Mouse (Mus musculus): Measurements from ENCODE around the gene Olfr1509. TPM values are rescaled to one million over a fixed set of nuclear protein-coding genes. Genes with fewer than 3 reads are reported as not detected.
"Not testable (repeated sequence)": the region's sequence is repeated elsewhere in the genome, so short reads cannot be mapped to it uniquely, and the experiment has no call there.

The Olfr1509 gene
- polyA plus RNA-seq (2012; rRNA removed) = not detected in 2 replicates

- DNase-seq (ENCODE audit: low read depth) = no peak
Observed at GRCm38 (mm10) chr14:52442690-52443089, at the start of gene Olfr1509. Gene Olfr1509, plus strand, starts transcription at chr14:52442990.

- no peak for DNase-seq (ENCODE audit: low read depth)
Observed at GRCm38 (mm10) chr14:52397279-52397678, 45.5 kb upstream of the Olfr1509 start, which contains the start of gene Olfr1511. Gene Olfr1511, minus strand, starts transcription at chr14:52397379.

DNA sequence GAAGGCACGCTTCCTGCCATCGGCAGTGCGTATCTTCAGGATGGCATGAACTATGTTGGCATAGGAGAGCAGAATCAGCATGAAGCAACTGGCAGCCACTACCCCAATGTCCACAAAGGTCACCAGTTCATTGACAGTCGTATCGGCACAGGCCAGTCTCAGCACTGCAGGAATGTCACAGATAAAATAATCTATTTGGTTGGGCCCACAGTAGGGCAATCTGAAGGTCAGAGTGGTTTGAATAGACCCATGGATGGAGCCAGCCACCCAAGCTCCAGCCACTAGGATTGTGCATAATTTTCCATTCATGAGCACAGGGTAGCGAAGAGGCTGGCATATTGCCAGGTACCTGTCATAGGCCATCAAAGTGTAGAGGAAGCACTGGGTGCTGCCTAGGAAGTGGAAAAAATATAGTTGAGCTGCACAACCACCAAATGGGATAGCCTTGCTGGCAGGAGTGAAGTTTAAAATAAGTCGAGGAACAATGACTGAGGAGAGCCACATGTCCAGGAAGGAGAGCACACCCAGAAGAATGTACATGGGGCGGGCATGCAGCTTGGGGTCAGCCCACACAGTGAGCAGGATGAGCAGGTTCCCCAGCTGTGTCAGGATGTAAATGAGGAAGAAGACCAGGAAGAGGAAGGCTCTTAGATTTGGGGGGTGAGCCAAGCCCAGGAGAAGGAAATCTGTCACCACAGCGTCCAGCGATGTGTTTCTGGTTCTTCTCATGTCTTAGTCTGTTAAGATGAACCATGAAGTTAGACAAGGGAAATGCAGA, 32.5 kb upstream of the Olfr1509 start:
- DNase-seq (ENCODE audit: low read depth) = not testable (repeated sequence)

- DNase-seq (ENCODE audit: low read depth) = no peak
Observed at GRCm38 (mm10) chr14:52414273-52414672, 28.5 kb upstream of the Olfr1509 start, which contains the start of gene Olfr1510. Gene Olfr1510, minus strand, starts transcription at chr14:52414373.

DNA sequence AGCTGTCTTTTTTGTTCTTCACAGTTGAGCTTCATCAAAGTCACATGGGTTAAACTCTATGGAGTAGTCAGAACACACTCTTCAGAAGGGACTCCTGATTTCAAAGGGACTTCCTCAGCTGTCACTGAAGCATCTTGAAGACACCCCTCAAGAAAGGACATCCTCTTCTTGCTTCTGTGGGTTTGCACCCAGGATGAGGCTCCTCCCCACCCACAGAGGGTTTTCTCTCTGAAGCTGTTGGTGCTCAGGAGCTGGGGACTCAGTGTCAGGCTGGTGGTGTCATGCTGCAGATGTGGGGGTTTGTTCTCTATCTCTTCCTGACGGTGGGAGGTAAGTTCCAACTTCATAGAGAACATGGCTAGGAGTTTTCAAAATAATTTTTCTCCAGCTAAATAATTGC, 15.1 kb upstream of the Olfr1509 start:
- DNase-seq (ENCODE audit: low read depth) = no peak

DNA sequence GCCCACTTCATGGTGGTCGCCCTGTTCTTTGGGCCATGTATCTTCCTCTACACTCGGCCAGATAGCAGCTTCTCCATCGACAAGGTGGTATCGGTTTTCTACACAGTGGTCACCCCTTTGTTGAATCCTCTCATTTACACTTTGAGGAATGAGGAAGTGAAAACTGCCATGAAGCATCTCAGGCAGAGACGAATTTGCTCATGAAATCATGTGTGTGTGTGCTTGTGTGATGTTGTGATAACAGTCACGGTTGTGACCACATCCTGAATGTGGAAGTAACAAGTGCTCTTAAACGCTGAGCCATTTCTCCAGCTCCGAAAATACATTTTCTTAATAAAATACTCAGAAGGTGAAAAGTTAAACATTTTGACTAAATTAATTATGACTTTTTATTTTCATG, 8.3 kb downstream of the Olfr1509 start:
- DNase-seq (ENCODE audit: low read depth) = no peak

GRCm38 (mm10) chr14:52461928-52462327, 19.1 kb downstream of the Olfr1509 start:
- DNase-seq (ENCODE audit: low read depth) = no peak

GRCm38 (mm10) chr14:52465738-52466137, 22.9 kb downstream of the Olfr1509 start:
- no peak for DNase-seq (ENCODE audit: low read depth)

DNA sequence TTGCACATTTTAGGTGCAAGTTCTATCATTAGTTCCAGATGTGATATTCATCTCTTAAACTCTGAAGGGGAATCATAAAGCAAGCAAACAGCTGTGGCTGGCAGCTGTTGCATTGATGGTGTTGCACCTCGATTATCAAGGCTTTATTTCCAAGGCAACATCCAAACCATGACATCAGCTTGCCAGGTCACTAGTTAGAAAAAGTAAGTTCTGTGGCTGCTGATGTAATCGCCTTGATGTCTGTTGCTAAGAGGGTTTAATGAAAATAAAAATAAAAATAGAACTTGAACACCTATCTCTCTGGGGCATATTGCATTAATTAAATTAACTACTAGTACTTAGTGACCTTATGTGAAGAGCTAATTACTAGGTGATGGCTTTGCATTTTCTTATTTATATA, 24.6 kb downstream of the Olfr1509 start, which contains the start of gene Olfr1508:
Gene Olfr1508 (minus strand): TSS at position 101 of the 400 bp plus-strand sequence.
- DNase-seq (ENCODE audit: low read depth) = no peak

GRCm38 (mm10) chr14:52495516-52495915, 52.7 kb downstream of the Olfr1509 start, which contains the start of gene Olfr1507:
Gene Olfr1507, minus strand, starts transcription at chr14:52495749.
- DNase-seq (ENCODE audit: low read depth) = no peak

Other genes with a start within 250 kb of the Olfr1509 start
- 9.6 and 13.1 TPM in 2 replicates for gene Supt16, start 245.6 kb upstream of the Olfr1509 start, polyA plus RNA-seq (2012; rRNA removed)
- gene Chd8, start 185.2 kb upstream of the Olfr1509 start, polyA plus RNA-seq (2012; rRNA removed) = 30.1 and 35.2 TPM in 2 replicates
- 30.5 and 38.7 TPM in 2 replicates for gene Tox4, start 163.8 kb upstream of the Olfr1509 start, polyA plus RNA-seq (2012; rRNA removed)
- 11.4 TPM in 2 replicates for gene Rab2b, start 163.4 kb upstream of the Olfr1509 start, polyA plus RNA-seq (2012; rRNA removed)
- 18.8 and 19.2 TPM in 2 replicates for gene Mettl3, start 137.9 kb upstream of the Olfr1509 start, polyA plus RNA-seq (2012; rRNA removed)
- 5.7 and 7.6 TPM in 2 replicates for gene Sall2, start 114.2 kb upstream of the Olfr1509 start, polyA plus RNA-seq (2012; rRNA removed)
- not detected in 2 replicates for gene Olfr1513, start 86.6 kb upstream of the Olfr1509 start, polyA plus RNA-seq (2012; rRNA removed)
- not detected in 2 replicates for gene Olfr1512, start 63.8 kb upstream of the Olfr1509 start, polyA plus RNA-seq (2012; rRNA removed)
- gene Olfr1511, start 45.6 kb upstream of the Olfr1509 start, polyA plus RNA-seq (2012; rRNA removed) = not detected in 2 replicates
- not detected in 2 replicates for gene Olfr1510, start 28.6 kb upstream of the Olfr1509 start, polyA plus RNA-seq (2012; rRNA removed)
- gene Olfr1508, start 24.5 kb downstream of the Olfr1509 start, polyA plus RNA-seq (2012; rRNA removed) = not detected in 2 replicates
- not detected in 2 replicates for gene Olfr1507, start 52.8 kb downstream of the Olfr1509 start, polyA plus RNA-seq (2012; rRNA removed)

Data from gonadal fat pad, adult 2 months (tissue).